Mouse (Mus musculus) MEL (cell line): ENCODE data around the gene Nolc1. TPM values are rescaled to one million over a fixed set of nuclear protein-coding genes. Genes with fewer than 3 reads are reported as not detected.

Experiments used
- DNase-seq: peaks from one replicate; pipeline ENCODE4 v3.0.0; 2011; ENCODE audit warnings: low read depth, low spot score
- H3K27ac ChIP-seq: 2 replicates; pipeline ENCODE4 v1.5.1; 2012; ENCODE audit warnings: low read depth, mild to moderate bottlenecking, control low read depth, low read length, moderate library complexity; ENCODE audit not compliant: control insufficient read depth
- H3K27me3 ChIP-seq, 2 experiments: fragments of 150-350 bp in 1 of 2; sonication (generic) in 1 of 2; 2 replicates each; pipeline ENCODE4 v1.6.1; 2012; ENCODE audit warnings: low read length in 2 of 2, mild to moderate bottlenecking in 2 of 2, improper control_type of control experiment in 1 of 2, moderate library complexity in 1 of 2; ENCODE audit not compliant: insufficient read depth in 2 of 2, control insufficient read depth in 1 of 2
- H3K36me3 ChIP-seq, 2 experiments: 2 replicates each; pipeline ENCODE4 v1.6.1; 2012 to 2014; ENCODE audit warnings: low read length in 2 of 2, improper control_type of control experiment in 1 of 2, inconsistent platforms in 1 of 2, mild to moderate bottlenecking in 1 of 2; ENCODE audit not compliant: insufficient read depth in 2 of 2, control insufficient read depth in 1 of 2
- H3K4me1 ChIP-seq, 2 experiments: fragments of 150-350 bp in 1 of 2; sonication (generic) in 1 of 2; 2 replicates each; pipeline ENCODE4 v1.6.1; 2012; ENCODE audit warnings: low read length in 2 of 2, improper control_type of control experiment in 1 of 2, mild to moderate bottlenecking in 1 of 2; ENCODE audit not compliant: insufficient read depth in 2 of 2, control insufficient read depth in 1 of 2
- H3K4me3 ChIP-seq, 2 experiments: fragments of 150-350 bp in 1 of 2; sonication (generic) in 1 of 2; 2 replicates each; pipeline ENCODE4 v1.5.1; 2012; ENCODE audit warnings: low read depth in 2 of 2, low read length in 2 of 2, mild to moderate bottlenecking in 2 of 2, moderate library complexity in 2 of 2, control low read depth in 1 of 2, improper control_type of control experiment in 1 of 2; ENCODE audit not compliant: control insufficient read depth in 1 of 2, insufficient read depth in 1 of 2
- H3K79me2 ChIP-seq: 2 replicates; pipeline ENCODE4 v1.6.1; 2012; ENCODE audit warnings: mild to moderate bottlenecking, low read length, moderate library complexity; ENCODE audit not compliant: control insufficient read depth, poor library complexity, insufficient read depth
- H3K9ac ChIP-seq: 2 replicates; pipeline ENCODE4 v1.6.1; 2012; ENCODE audit warnings: low read depth, mild to moderate bottlenecking, control low read depth, low read length, moderate library complexity; ENCODE audit not compliant: control insufficient read depth, poor library complexity, severe bottlenecking
- H3K9me3 ChIP-seq: fragments of 150-350 bp; sonication (generic); replicated peaks from 2 replicates; pipeline ENCODE4 v1.6.1; 2012; ENCODE audit warnings: mild to moderate bottlenecking, low read length, improper control_type of control experiment, moderate library complexity; ENCODE audit not compliant: insufficient read depth
- BHLHE40 ChIP-seq: IDR thresholded peaks from 2 replicates; pipeline ENCODE4 v1.6.1; 2012; ENCODE audit warnings: low read depth, mild to moderate bottlenecking, inconsistent platforms, low read length, improper control_type of control experiment, borderline replicate concordance
- CHD1 ChIP-seq: IDR thresholded peaks from 2 replicates; pipeline ENCODE4 v1.6.1; 2012; ENCODE audit warnings: low read depth, mild to moderate bottlenecking, inconsistent platforms, low read length, improper control_type of control experiment
- CTCF ChIP-seq, 3 experiments: IDR thresholded peaks in 2 of 3; conservative IDR thresholded peaks in 1 of 3; 2 replicates each; pipeline ENCODE4 v1.5.1; 2011 to 2012; ENCODE audit warnings: low read length in 3 of 3, low read depth in 2 of 3, mild to moderate bottlenecking in 2 of 3, improper control_type of control experiment in 1 of 3, inconsistent platforms in 1 of 3, mixed read lengths in 1 of 3, moderate library complexity in 1 of 3; ENCODE audit not compliant: control insufficient read depth in 1 of 3, insufficient read depth in 1 of 3, poor library complexity in 1 of 3, severe bottlenecking in 1 of 3
- E2F4 ChIP-seq: IDR thresholded peaks from 2 replicates; pipeline ENCODE4 v1.6.1; 2011; ENCODE audit warnings: low read depth, low read length, improper control_type of control experiment, borderline replicate concordance
- ELF1 ChIP-seq: IDR thresholded peaks from 2 replicates; pipeline ENCODE4 v1.6.1; 2014; ENCODE audit warnings: low read depth, mild to moderate bottlenecking, inconsistent platforms, low read length, improper control_type of control experiment, moderate library complexity
- GABPA ChIP-seq: IDR thresholded peaks from 2 replicates; pipeline ENCODE4 v1.6.1; 2012; ENCODE audit warnings: low read depth, mild to moderate bottlenecking, inconsistent platforms, low read length, improper control_type of control experiment, moderate library complexity
- GATA1 ChIP-seq: IDR thresholded peaks from 2 replicates; pipeline ENCODE4 v1.6.1; 2011; ENCODE audit warnings: low read depth, low read length, improper control_type of control experiment
- HCFC1 ChIP-seq: IDR thresholded peaks from 2 replicates; pipeline ENCODE4 v1.6.1; 2012; ENCODE audit warnings: low read depth, mild to moderate bottlenecking, inconsistent platforms, low read length, improper control_type of control experiment, moderate library complexity
- JUND ChIP-seq: IDR thresholded peaks from 2 replicates; pipeline ENCODE4 v1.6.1; 2011; ENCODE audit warnings: low read depth, mild to moderate bottlenecking, improper control_type of control experiment, low read length
- MAFK ChIP-seq: IDR thresholded peaks from 2 replicates; pipeline ENCODE4 v1.6.1; 2011; ENCODE audit warnings: low read depth, mild to moderate bottlenecking, low read length, improper control_type of control experiment, borderline replicate concordance
- MAX ChIP-seq: IDR thresholded peaks from 2 replicates; pipeline ENCODE4 v1.6.1; 2011; ENCODE audit warnings: low read length, improper control_type of control experiment
- MAZ ChIP-seq: IDR thresholded peaks from 2 replicates; pipeline ENCODE4 v1.6.1; 2012; ENCODE audit warnings: low read depth, mild to moderate bottlenecking, inconsistent platforms, low read length, improper control_type of control experiment
- MEF2A ChIP-seq: IDR thresholded peaks from 2 replicates; pipeline ENCODE4 v1.6.1; 2014; ENCODE audit warnings: low read depth, mild to moderate bottlenecking, inconsistent platforms, low read length, improper control_type of control experiment; ENCODE audit not compliant: poor library complexity, insufficient replicate concordance, severe bottlenecking; ENCODE audit errors: extremely low read depth
- MXI1 ChIP-seq: IDR thresholded peaks from 2 replicates; pipeline ENCODE4 v1.6.1; 2011; ENCODE audit warnings: mild to moderate bottlenecking, low read depth, low read length, improper control_type of control experiment
- MYB ChIP-seq: IDR thresholded peaks from 2 replicates; pipeline ENCODE4 v1.6.1; 2011; ENCODE audit warnings: mild to moderate bottlenecking, low read depth, low read length, improper control_type of control experiment
- MYC ChIP-seq: IDR thresholded peaks from 2 replicates; pipeline ENCODE4 v1.6.1; 2011; ENCODE audit warnings: low read depth, mild to moderate bottlenecking, low read length, improper control_type of control experiment, moderate library complexity
- POLR2AphosphoS2 ChIP-seq: IDR thresholded peaks from 2 replicates; pipeline ENCODE4 v1.6.1; 2011; ENCODE audit warnings: low read length, improper control_type of control experiment
- POLR2AphosphoS5 ChIP-seq: IDR thresholded peaks from 2 replicates; pipeline ENCODE4 v1.6.1; 2012; ENCODE audit warnings: low read depth, borderline replicate concordance, mild to moderate bottlenecking, inconsistent platforms, low read length, moderate library complexity, mixed read lengths
- RAD21 ChIP-seq: IDR thresholded peaks from 2 replicates; pipeline ENCODE4 v1.6.1; 2011; ENCODE audit warnings: mild to moderate bottlenecking, low read depth, low read length, improper control_type of control experiment
- RCOR1 ChIP-seq: IDR thresholded peaks from 2 replicates; pipeline ENCODE4 v1.6.1; 2012; ENCODE audit warnings: low read depth, mild to moderate bottlenecking, inconsistent platforms, low read length, improper control_type of control experiment
- SIN3A ChIP-seq: IDR thresholded peaks from 2 replicates; pipeline ENCODE4 v1.6.1; 2012; ENCODE audit warnings: low read length, improper control_type of control experiment, inconsistent platforms
- SMC3 ChIP-seq: IDR thresholded peaks from 2 replicates; pipeline ENCODE4 v1.6.1; 2011; ENCODE audit warnings: low read depth, low read length, improper control_type of control experiment
- TAL1 ChIP-seq: IDR thresholded peaks from 2 replicates; pipeline ENCODE4 v1.6.1; 2012; ENCODE audit warnings: mild to moderate bottlenecking, inconsistent platforms, low read length, moderate library complexity, mixed read lengths
- TBP ChIP-seq: IDR thresholded peaks from 2 replicates; pipeline ENCODE4 v1.8.0; 2011; ENCODE audit warnings: low read depth, low read length, improper control_type of control experiment
- TCF12 ChIP-seq: IDR thresholded peaks from 2 replicates; pipeline ENCODE4 v1.6.1; 2014; ENCODE audit warnings: low read depth, mild to moderate bottlenecking, inconsistent platforms, low read length, improper control_type of control experiment, moderate library complexity
- USF1 ChIP-seq: IDR thresholded peaks from 2 replicates; pipeline ENCODE4 v1.6.1; 2014; ENCODE audit warnings: low read depth, mild to moderate bottlenecking, inconsistent platforms, low read length, improper control_type of control experiment, moderate library complexity
- USF2 ChIP-seq, 2 experiments: IDR thresholded peaks; 2 replicates each; pipeline ENCODE4 v1.6.1; 2011 to 2012; ENCODE audit warnings: improper control_type of control experiment in 2 of 2, low read length in 2 of 2, borderline replicate concordance in 1 of 2, inconsistent platforms in 1 of 2, low read depth in 1 of 2, mild to moderate bottlenecking in 1 of 2; ENCODE audit not compliant: insufficient read depth in 1 of 2
- ZC3H11A ChIP-seq: IDR thresholded peaks from 2 replicates; pipeline ENCODE4 v1.6.1; 2012; ENCODE audit warnings: low read depth, mild to moderate bottlenecking, inconsistent platforms, low read length, improper control_type of control experiment
- ZKSCAN1 ChIP-seq: IDR thresholded peaks from 2 replicates; pipeline ENCODE4 v1.6.1; 2012; ENCODE audit warnings: low read depth, mild to moderate bottlenecking, inconsistent platforms, low read length, improper control_type of control experiment, moderate library complexity
- ZMIZ1 ChIP-seq: IDR thresholded peaks from 2 replicates; pipeline ENCODE4 v1.6.1; 2012; ENCODE audit warnings: low read depth, mild to moderate bottlenecking, inconsistent platforms, low read length, improper control_type of control experiment, moderate library complexity
- ZNF384 ChIP-seq: IDR thresholded peaks from 2 replicates; pipeline ENCODE4 v1.6.1; 2012; ENCODE audit warnings: low read depth, mild to moderate bottlenecking, inconsistent platforms, low read length, improper control_type of control experiment
- polyA plus RNA-seq, 2 experiments: library from polyadenylated mRNA; stranded (reverse) in 1 of 2; unstranded in 1 of 2; fragments of >175 nt in 1 of 2; fragments of >200 nt in 1 of 2; gene quantifications; 2 replicates each; pipeline versions ENCODE4 v1.2.1 to v1.2.4; 2012; ENCODE audit warnings: low replicate concordance in 2 of 2, low read depth in 1 of 2; ENCODE audit not compliant: insufficient read length in 2 of 2, insufficient read depth in 1 of 2, missing spikeins in 1 of 2
- total RNA-seq: library from RNA; depleted of rRNA; stranded (reverse); fragments of 300-350 nt; gene quantifications from 2 replicates; pipeline ENCODE4 v1.2.3, GENCODE M21; 2012

Nolc1 gene
- total and polyA plus RNA-seq, 3 experiments: 213 to 753 (median 294) TPM

- Histone ChIP-seq H3K4me1 (peaks cover 4 to 10% of the 10 kb centered on the region in 2 experiments; a peak in 3 of 4 replicates), H3K27me3 (peaks cover 0 to 3% of the 10 kb centered on the region in 2 experiments; a peak in 1 of 4 replicates), H3K9ac (no peak overlapping the region), H3K36me3 (peaks cover 0 to 1% of the 10 kb centered on the region in 2 experiments; a peak in 1 of 4 replicates), H3K79me2 (no peaks in the 10 kb centered on the region), H3K4me3 (no peak overlapping the region), H3K27ac (no peak overlapping the region), H3K9me3 (no peaks in the 10 kb centered on the region)
- TF ChIP-seq MEF2A (no peak), ZNF384 (no peak), CTCF (IDR thresholded peaks at IDR 0.05 in 2 of 3, conservative IDR thresholded peaks at IDR 0.05 in 1 of 3; ENCODE audit: control insufficient read depth in 1 of 3, insufficient read depth in 1 of 3, low read depth in 2 of 3, low read length in 3 of 3, poor library complexity in 1 of 3, severe bottlenecking in 1 of 3) (peak; percentile 4 to 50 (median 40); a peak in 4 of 6 replicates), ELF1 (no peak), MYC (0 out of 2 replicates have a peak, but pooled peaks have one; percentile 39), BHLHE40 (no peak), TAL1 (no peak), SIN3A (no peak), CHD1 (no peak), SMC3 (peak; percentile 30; the same call in 1 of the 2 replicates)
- DNase-seq: peak; percentile 54
Measured at GRCm38 (mm10) chr19:46114617-46115016, 39.0 kb downstream of the Nolc1 start.

- peaks cover 0 to 2% of the 10 kb centered on the region in 2 experiments; a peak in 2 of 4 replicates for H3K36me3 ChIP-seq
- peaks cover 5 to 6% of the 10 kb centered on the region in 2 experiments; a peak in 3 of 4 replicates for H3K4me1 ChIP-seq
- H3K4me3 ChIP-seq: no peak overlapping the region
- peaks cover 0 to 5% of the 10 kb centered on the region in 2 experiments; a peak in 1 of 4 replicates for H3K27me3 ChIP-seq
- DNase-seq: peak; percentile 86
- H3K27ac ChIP-seq: no peak overlapping the region
- no peak overlapping the region for H3K9ac ChIP-seq
- H3K79me2 ChIP-seq: no peaks in the 10 kb centered on the region
- H3K9me3 ChIP-seq: no peaks in the 10 kb centered on the region
- TF ChIP-seq GABPA: no peak
- TF ChIP-seq RCOR1: peak; percentile 64; the same call in 1 of the 2 replicates
- no peak for TF ChIP-seq MAFK
- 0 out of 2 replicates have a peak, but pooled peaks have one; percentile 22 for TF ChIP-seq MAZ
- no peak for TF ChIP-seq POLR2AphosphoS5
- peak; percentile 23; the same call in 1 of the 2 replicates for TF ChIP-seq MYB
- no peak for TF ChIP-seq TBP
- TF ChIP-seq E2F4: no peak
- no peak for TF ChIP-seq HCFC1
- TF ChIP-seq CTCF (IDR thresholded peaks at IDR 0.05 in 2 of 3, conservative IDR thresholded peaks at IDR 0.05 in 1 of 3; ENCODE audit: control insufficient read depth in 1 of 3, insufficient read depth in 1 of 3, low read depth in 2 of 3, low read length in 3 of 3, poor library complexity in 1 of 3, severe bottlenecking in 1 of 3): no peak
- TF ChIP-seq JUND: no peak
- TF ChIP-seq USF1: no peak
- no peak for TF ChIP-seq ZMIZ1
- TF ChIP-seq ZC3H11A: no peak
- peak; percentile 70 for TF ChIP-seq MAX
- TF ChIP-seq ZNF384: no peak
- TF ChIP-seq ZKSCAN1: no peak
- TF ChIP-seq ELF1: no peak
- TF ChIP-seq MXI1: peak; percentile 39; the same call in 1 of the 2 replicates
- peak; percentile 4 for TF ChIP-seq RAD21
- peak; percentile 87 for TF ChIP-seq TCF12
- TF ChIP-seq CHD1: no peak
- TF ChIP-seq USF2 (IDR thresholded peaks at IDR 0.05; ENCODE audit: borderline replicate concordance in 1 of 2, insufficient read depth in 1 of 2, low read depth in 1 of 2, low read length in 2 of 2): no peak
- TF ChIP-seq GATA1: peak; percentile 90
- no peak for TF ChIP-seq POLR2AphosphoS2
Measured at GRCm38 (mm10) chr19:46119458-46119857, 43.8 kb downstream of the Nolc1 start.
